Mouse (Mus musculus) gastrocnemius, adult 8-10 months (tissue): ENCODE data around the gene Morf4l2. TPM values are rescaled to one million over a fixed set of nuclear protein-coding genes. Genes with fewer than 3 reads are reported as not detected.
"Not testable (repeated sequence)": the region's sequence is repeated elsewhere in the genome, so short reads cannot be mapped to it uniquely, and the experiment has no call there.

ENCODE experiments used
- DNase-seq, 2 experiments: peaks; one replicate each; pipeline ENCODE4 v3.0.0; 2022; ENCODE audit warnings: low spot score in 2 of 2
- total RNA-seq, 4 experiments: library from RNA; stranded (reverse); gene quantifications; 2 replicates each; pipeline ENCODE4 v1.2.4; 2022

Gene Morf4l2
- total RNA-seq: 100 to 1,000 TPM; 141 to 157 (median 149) TPM

DNA sequence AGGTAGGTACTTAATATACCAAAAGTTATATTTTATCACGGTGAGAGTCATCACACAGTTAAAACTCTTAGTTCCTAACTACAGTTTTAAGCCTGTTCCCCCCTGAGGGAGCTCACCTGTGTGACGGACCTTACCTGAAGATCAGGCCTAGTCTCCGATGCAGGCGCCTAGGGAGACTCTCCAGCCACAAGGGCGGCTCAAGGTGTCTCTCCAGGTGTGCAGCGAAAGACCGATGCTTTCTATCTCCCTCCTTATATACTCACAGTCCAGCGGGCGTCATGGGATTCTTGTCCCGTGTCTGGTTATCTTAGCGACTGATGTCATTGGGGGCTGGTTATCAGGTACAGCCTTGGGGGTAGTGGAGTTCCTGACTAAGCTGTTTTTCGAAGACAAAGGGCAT lies at the start of gene Morf4l2:
Gene Morf4l2, minus strand, starts transcription at position 232 of the 400 bp plus-strand sequence.
- DNase-seq: no peak

DNA sequence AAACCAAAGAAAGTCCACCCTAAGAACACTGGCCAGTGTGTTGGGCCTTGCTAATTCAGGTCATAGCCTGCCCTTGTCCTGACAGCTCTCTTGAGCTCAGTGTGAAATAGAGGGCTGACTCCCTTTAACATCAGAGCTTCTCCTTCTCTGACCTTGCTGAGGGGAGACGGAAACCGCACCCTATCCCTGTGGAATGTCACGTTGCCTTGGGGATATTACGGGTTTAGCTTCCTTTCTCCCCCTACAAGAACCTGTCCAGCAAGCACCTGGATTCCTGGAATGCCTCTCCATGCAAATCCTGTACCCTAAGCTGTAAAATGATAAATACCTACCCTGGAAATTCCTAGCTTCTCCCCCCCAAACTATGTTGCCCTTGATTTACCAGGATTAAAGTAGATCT lies 46.0 kb upstream of the Morf4l2 start:
- DNase-seq: no peak

DNA sequence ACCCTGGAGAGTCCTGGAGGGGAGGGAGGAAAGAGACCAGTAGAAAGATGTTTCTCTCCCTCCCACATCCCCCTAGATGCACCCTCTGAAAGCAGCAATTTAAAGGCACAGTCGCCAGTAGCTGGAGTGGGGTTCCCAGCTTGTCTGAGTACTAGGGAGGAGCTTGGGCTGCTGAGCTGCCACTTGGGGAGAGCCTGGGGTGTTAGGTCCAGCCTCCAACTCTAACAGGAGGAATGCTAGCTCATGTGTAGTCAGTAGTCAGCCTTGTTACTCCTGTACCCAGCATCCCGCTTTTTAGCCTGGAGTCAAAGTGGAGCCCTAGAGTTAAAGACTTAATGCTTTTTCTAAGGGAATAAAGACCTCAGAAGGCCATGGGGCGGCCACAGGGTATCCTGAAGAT lies 36.6 kb upstream of the Morf4l2 start, which contains the start of gene Glra4:
Gene Glra4, minus strand, starts transcription at position 101 of the 400 bp plus-strand sequence.
- DNase-seq: no peak

DNA sequence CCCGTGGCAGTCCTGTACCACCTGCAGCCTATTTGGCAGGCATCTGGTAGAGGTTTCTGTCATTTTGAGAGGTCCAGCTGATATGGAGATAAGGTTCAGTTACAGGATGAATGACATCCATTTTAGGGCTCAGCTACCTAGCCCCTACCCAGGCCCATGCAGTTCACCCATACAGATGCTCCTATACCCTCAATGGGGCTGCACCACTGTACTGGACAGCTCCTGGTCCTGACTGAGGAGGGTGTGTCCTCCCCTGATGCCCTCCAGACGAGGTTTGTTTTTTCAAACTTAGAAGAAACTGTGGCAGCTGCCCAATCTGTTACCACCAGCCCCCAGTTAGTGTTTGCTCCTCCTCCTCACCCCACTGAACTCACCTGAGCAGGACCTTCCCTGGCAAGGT lies 35.8 kb upstream of the Morf4l2 start:
- no peak for DNase-seq

DNA sequence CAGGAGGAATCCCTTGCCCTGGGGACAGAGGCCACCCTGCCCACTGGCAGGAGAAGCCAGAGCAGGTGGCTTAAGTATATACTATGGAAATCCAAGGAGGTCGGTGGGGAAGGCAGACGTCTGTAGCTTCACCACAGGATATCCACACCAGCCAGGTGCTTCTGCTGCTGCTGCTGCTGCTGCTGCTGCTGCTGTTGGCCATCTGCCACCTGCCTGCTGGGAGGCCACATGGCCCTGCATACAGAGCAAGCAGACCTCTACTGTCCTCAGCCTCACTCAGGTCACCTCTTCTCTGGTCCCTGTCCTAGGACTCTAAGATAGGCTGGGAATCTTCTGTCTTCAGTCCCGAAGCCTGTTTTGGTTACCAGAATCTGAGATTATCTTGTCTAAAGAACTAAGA lies 34.6 kb upstream of the Morf4l2 start:
- DNase-seq: no peak

DNA sequence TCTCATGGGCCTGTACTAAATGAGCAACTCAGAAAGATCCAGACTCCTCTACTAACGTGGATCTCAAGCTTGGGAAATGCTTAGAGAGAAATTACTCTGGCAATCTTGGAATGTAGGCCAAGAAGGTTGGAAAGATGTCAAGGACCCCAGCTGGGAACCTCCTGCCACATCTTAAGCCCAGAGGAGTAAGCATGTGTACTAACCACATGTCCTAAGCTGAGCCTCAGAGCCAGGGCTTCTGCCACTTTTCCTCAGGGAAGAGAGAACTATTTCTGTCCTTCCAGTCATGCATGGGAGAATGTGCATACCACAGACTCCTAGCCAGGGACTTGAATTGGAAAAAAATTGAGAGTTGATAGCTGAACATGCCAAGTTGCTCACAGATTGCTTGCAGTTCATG lies 29.5 kb upstream of the Morf4l2 start:
- no peak for DNase-seq

DNA sequence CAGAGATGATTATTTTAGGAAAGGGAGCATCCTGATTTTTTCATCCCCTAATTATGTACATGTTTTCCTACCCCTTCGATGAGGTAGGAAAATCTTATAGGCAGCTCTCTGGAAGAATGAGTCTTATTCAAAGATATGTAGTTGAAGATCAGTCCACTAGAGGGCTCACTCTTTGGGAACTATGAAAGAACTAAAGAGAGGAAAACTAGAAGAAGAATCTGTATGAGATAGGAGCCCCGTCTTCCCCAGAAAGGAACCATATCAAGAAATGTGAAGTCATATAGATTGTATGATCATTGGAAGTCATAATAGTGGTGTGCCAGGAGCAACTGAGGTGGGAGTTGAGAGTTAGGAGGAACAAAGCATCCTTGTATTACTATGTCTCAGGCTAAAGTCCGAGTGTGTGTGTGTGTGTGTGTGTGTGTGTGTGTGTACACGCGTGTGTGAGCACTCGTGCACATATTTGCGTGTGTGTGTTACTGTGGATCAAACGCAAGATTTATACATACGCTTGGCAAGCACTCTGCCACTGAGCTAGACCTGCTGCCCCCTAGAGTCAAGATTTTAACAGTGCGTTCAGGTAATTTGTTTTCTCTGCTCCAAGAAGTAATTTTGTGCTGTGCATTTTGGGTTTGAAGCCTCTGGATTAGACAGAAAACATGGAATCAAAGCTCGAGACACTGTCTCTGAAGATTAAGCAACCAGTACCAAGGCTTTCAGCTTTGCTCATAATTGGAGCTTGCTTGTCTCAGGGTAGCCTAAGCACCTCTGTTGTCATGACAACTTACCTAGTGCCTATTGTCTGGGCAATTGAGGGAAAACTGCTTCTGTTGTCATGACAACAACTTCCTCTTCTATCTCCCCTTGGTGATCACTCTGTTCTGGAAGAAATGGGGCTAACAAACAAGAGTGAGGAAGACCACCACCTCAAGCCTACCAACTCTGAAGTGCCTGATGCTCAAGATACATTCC lies 17.9 kb upstream of the Morf4l2 start:
- no peak for DNase-seq

DNA sequence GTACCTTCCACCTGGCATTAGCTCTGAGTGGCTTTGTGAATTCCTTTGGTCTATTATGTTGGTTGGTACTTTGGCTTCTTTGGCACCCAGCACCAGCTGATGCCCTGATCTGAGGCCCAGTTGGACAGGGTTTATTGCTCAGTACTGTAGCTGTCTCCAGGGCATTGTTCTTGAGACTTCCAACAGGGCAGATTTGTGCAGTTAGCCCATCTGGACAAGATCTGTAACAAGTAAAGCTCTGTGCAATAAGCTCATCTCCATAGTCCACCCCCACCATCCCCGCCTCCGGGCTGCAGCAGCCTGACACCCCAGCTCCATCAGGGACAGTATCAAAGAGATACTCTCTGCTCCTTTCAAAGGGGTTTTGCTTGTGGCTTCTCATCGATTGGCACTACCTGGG lies 12.0 kb upstream of the Morf4l2 start:
- no peak for DNase-seq

DNA sequence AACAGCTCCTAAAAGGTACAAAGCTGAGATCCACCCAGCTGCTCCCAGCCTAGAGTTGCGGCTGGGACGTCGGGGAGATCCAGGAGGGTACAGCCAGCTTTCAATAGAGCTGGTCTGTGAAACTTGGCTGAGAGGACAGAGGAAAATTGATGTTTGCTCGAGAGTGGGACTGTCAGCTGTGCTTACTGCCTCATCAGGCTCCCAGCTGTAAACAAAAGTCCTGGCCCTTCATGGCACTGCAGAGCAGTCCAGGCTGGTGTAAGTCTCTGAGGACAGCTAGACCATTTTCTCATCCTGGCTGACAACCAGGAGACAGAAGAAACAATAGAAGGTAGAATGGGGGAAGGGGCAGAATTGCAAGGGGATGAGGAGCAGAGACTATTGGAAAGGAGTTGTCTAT lies 5.8 kb upstream of the Morf4l2 start:
- DNase-seq: no peak

DNA sequence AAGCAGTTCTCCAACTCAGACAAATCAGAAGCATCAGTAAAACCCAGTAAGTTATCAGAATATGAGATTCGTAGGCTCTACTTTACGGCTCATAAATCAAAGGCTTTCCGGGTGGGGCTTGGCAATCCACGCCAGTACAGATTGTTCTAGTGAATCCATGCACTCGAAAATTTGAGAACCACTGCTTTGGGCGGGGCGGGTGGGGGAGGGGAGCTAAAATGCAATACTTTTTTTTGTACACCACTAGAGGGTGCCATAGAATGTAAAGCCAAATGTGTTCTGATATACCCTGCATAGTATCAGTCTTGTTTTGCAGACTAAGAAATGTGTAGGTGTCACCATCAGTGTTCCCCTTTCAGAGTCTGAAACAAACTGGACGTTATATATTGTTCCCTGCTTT lies 1.2 kb upstream of the Morf4l2 start:
- no peak for DNase-seq

DNA sequence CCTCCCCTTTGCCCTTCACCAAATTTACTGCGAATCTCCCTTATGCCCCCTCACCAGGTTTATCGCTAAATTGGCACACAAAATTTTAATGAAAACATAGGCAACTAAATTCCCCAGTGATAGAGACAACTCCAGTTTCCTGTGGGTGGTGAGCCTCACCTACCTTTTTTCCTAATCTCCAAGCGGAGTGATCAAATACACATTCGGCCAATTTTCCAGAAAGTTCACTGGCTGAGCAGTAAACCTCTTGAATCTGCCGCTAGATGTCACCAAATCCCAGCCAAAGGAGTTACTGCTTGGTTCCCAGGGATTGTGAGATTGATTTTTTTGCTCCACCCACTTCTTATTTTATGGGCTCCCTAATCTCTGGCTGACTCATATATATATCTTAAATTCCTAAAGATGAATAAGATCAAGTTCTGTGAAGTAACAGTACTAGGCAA lies 808 bp downstream of the Morf4l2 start:
- DNase-seq: peak in 1 of 2 experiments; percentile 20

DNA sequence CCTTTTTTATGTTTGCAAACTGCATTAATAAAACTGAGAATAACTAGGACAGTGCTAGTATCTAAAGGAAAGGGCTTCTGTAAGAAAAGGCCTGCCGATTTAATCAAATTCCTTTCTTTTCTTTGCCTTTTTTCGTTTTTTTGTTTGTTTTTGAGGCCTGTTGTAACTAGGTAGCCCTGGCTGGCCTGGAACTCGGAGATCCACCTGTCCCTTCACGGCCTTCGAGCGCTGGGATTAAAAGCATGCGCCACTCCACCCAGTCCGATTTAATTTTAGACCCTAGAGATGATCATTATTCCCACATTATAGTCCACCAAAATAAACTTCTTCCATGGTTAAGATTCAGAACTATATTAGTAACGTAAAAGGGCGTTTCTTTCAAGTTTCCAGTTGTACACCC lies 1.2 kb downstream of the Morf4l2 start:
- DNase-seq: no peak

DNA sequence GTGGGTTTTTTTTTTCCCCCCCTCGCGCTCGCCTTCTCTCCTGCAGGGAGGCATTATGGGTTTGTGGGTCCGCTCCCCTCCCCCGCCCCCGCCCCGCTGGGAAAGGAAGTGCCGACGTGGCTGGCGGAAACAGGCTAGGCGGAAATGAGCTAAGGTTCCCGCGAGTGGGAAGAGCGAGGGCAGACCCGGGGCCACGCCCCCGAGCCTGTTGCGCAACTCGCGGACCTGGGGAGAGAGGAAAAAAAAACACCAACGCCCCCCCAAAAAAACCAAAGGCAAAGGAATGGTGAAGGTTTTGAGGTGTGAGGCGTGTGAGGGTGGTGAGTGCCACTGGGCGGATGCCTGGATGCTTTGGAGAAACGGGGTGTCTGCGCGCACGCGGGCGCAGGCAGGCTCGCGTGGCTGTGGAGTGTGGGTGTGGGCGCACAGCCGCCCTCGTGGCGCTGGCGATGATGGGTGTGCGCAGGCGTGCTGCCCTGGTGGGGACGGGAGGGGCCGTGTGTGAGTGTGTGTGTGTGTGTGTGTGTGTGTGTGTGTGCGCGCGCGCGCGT lies 1.8 kb downstream of the Morf4l2 start:
- DNase-seq: peak; percentile 60 to 72

DNA sequence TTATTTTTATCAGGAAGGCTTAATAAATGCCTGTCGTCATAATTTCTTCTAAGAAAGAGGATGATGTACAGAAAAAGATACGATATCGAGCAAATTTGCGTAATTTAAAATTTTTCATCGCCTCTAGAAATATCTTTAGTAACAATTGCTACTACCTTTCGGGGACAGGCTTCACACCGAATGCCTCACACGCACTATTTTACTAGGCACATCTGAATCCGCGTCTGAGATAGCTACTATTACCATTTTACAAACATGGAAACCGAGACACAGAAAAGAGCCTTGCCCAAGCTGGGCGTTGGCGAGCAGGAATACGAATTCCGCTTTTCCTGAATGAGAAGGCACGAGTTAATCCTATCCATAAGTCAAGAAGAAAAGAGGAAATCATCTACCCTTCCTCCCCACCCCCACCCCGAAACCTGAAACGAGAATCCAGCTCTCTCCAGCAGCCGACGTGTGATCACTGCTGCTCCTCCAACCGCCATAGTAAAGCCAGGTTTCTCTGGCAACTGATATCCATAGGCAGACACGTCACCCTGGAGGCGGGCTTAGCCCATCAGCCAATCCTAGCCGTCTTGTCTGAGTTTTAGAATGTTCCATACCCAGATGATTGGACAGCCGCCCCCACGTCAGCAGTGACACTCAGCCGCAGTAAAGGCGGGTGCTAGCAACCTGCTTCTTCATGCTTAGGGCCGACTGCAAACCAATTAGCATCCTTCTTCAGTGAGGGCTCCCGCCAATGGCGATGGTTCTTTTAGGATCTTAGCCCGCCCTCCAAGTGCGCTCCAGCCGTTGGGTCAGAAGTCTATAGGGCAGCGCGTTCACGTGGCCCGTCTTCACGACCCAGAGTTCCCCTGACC lies 2.5 kb downstream of the Morf4l2 start:
- peak; percentile 92 to 94 for DNase-seq

DNA sequence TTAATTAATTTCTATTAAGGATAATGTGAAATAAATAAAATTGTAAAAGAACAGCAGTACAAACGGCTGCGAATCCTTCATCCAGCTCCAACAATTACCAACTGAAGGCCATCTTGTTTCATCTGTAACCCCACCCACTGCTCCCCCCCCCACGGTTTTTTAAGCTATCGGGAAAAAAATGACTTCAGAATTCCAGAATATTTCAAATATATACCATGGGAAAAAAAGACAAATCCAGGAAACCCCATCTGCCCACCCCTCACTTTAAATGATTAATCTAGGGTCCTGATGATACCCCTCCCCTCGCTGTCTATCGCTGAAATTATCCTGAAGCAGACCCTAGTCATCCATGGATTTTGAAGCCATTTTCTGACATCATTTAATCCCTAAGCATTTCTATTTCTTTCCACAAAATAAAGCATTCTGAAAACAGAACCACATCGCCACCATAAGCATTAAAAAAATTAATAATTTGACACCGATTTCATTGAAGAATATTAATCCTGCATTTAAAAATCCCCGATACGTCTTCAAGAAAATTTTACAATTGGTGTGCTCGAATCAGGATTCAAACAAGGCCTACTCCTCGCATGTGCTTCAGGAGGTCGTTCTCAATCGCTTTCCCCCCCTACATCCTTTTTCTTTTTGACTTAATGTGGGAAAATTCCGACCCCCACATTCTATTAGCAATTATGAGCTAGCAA lies 3.3 kb downstream of the Morf4l2 start:
- no peak for DNase-seq

DNA sequence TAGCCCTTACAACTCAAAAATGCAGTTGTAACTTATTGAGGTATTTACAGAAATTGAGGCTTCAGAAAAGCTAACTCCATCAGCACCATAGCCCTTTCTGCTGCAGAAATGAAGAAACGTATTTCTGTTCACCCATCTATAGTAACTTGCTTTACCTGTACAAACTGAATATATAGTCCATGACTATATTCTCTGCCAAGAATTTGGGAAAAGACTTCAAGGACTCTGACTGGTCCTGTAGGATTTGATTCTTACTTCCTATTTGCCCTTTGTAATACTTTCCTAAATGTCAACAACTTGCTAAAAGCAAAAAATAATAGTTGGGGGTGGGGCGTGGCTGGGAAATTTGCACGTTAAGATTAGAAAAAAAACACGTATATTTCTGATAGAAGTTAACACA lies 11.5 kb downstream of the Morf4l2 start:
- DNase-seq: no peak

DNA sequence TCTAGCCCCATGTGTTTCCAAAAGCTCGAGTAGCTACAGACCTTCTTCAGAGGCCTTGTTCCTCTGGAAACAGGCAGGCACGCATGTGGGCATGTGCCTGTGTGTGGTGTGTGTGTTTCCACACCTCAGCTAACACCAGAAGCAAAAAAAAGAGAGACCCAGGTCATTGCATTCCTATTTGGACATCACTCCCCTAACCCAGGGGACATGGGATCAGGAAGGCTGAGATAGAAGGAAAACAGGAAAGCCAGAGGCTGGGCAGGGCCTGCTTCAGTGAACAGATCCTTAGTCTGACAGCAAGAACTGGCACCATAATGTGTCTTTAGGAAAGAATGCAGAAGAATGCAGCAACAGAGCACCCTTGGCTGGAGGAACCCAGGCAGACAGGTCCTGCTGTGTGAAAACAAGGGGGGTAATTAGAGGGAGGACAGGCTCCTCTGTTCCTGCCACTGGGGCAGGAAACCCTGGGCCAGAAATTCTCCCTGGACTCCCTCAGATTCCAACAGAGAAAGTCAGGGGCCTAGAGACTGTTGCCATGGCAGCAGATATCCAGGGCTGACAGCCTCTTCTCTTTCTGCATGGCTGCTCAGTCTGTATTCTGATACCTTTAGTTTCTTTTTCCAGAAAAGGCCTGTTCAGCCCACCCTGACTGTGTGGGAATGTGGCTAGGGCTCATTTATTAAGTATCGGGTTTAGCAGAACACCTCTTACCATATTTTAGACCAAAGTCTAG lies 28.6 kb downstream of the Morf4l2 start:
- DNase-seq: not testable (repeated sequence)

DNA sequence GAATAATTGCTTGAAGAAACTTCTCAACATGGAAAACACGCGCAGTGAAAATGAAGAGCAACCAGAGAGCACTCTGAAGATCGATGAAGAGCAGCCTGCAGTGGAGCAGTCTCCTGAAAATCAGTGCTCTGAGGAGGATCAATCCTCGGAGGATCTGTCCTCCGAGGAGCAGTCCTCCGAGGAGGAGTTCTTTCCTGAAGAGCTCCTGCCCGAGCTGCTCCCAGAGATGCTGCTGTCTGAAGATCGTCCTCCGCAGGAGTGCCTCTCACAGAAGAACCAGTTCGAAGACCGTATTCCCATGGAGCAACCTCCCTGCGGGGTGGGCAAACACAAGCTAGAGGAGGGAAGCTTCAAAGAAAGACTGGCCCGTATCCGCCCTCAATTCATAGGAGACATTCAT lies 34.7 kb downstream of the Morf4l2 start:
- DNase-seq: no peak

DNA sequence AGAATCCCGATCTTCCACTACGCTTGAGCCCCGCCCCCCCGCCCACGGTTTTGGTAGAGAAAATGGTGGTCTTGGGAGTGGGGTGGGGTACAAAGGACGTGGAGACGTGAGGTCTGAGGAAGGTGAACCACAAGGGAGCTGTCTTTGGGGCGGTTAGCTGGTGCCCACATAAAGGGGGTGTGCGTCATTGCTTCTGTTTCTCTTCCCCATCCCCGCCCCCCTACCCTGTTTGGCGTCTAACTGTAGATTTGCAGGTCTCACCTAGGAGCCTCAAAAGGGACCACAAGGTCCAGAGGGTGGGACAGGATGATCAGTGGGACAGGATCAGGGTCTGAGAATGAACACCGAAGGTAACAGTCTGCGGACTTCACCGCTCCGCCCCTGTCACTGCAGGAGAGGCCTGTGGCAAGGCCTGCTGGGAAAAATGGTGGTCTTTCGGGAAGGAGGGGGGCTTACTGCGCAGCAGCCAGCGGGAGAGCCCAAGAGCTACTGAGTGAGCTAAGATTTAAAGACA lies 35.3 kb downstream of the Morf4l2 start:
- no peak for DNase-seq
